Comparison of ENCODE assay signal across 20 mouse cellular contexts in genomic region chr3:50615384-50616285, GRCm38 (mm10).
A peak's percentile ranks its signal among the peaks of the same experiment; 100 is the strongest.
DNase-seq lines count a peak whose midpoint lies in the region; ATAC-seq and TF ChIP-seq lines count a peak whose summit lies in the region.
"Had no signal": no experiment of that assay in that cellular context is flagged by ENCODE, and none has a peak within 500 bp of the region (broad histone marks: within the 10 kb centered on the region; RNA-seq: fewer than 3 reads in every experiment).

No protein-coding gene starts in this region.

- H3K36me3 ChIP-seq in midbrain, embryonic 11.5 days (ENCODE audit: control insufficient read depth, insufficient read depth, low read length): no peaks in the 10 kb centered on the region
- H3K36me3 ChIP-seq in midbrain, postnatal 0 days (ENCODE audit: insufficient read depth, low read length): no peaks in the 10 kb centered on the region
- no peaks in the 10 kb centered on the region for H3K36me3 ChIP-seq in intestine, embryonic 15.5 days
- H3K36me3 ChIP-seq: forebrain, embryonic 10.5 days; hindbrain, embryonic 10.5 days; limb, embryonic 13.5 days; liver, embryonic 12.5 days; midbrain, embryonic 13.5 days had no signal

- H3K4me3 ChIP-seq in midbrain, embryonic 11.5 days (ENCODE audit: low read depth, low read length): no peak overlapping the region
- no peak overlapping the region for H3K4me3 ChIP-seq in midbrain, postnatal 0 days (ENCODE audit: low read depth, low read length)
- H3K4me3 ChIP-seq in gastrocnemius, adult 2 months: no peak overlapping the region
- H3K4me3 ChIP-seq in intestine, embryonic 15.5 days (replicated peaks): no peak overlapping the region
- H3K4me3 ChIP-seq: forebrain, embryonic 10.5 days; hindbrain, embryonic 10.5 days; limb, embryonic 13.5 days; liver, embryonic 12.5 days; midbrain, embryonic 13.5 days had no signal

- WGBS in midbrain, embryonic 11.5 days: 87% methylated on average over 8 of the region's 8 CpGs
- WGBS in midbrain, postnatal 0 days: 91% methylated on average over 8 of the region's 8 CpGs
- 65% methylated on average over 8 of the region's 8 CpGs for WGBS in intestine, embryonic 15.5 days

- H3K27ac ChIP-seq in midbrain, embryonic 11.5 days (ENCODE audit: low read depth, low read length): no peak overlapping the region
- H3K27ac ChIP-seq in midbrain, postnatal 0 days (ENCODE audit: low read depth, low read length): no peak overlapping the region
- H3K27ac ChIP-seq in gastrocnemius, adult 2 months: no peak overlapping the region
- H3K27ac ChIP-seq in intestine, embryonic 15.5 days: no peak overlapping the region
- H3K27ac ChIP-seq: forebrain, embryonic 10.5 days; hindbrain, embryonic 10.5 days; limb, embryonic 13.5 days; liver, embryonic 12.5 days; midbrain, embryonic 13.5 days had no signal

- no peaks in the 10 kb centered on the region for H3K27me3 ChIP-seq in midbrain, embryonic 11.5 days (ENCODE audit: control insufficient read depth, insufficient read depth, low read length)
- H3K27me3 ChIP-seq in midbrain, postnatal 0 days (ENCODE audit: insufficient read depth, low read length): no peaks in the 10 kb centered on the region
- no peaks in the 10 kb centered on the region for H3K27me3 ChIP-seq in intestine, embryonic 15.5 days (replicated peaks)
- H3K27me3 ChIP-seq: limb, embryonic 13.5 days; liver, embryonic 12.5 days; midbrain, embryonic 13.5 days had no signal

- intact Hi-C loops in gastrocnemius, adult 2 months (cut with DNase I): no loop called here

- no peaks in the 10 kb centered on the region for H3K4me1 ChIP-seq in midbrain, embryonic 11.5 days (ENCODE audit: control insufficient read depth, insufficient read depth, low read length)
- no peaks in the 10 kb centered on the region for H3K4me1 ChIP-seq in midbrain, postnatal 0 days (ENCODE audit: insufficient read depth, low read length)
- H3K4me1 ChIP-seq in intestine, embryonic 15.5 days (replicated peaks): no peaks in the 10 kb centered on the region
- H3K4me1 ChIP-seq: forebrain, embryonic 10.5 days; hindbrain, embryonic 10.5 days; limb, embryonic 13.5 days; liver, embryonic 12.5 days; midbrain, embryonic 13.5 days had no signal

- no peaks in the 10 kb centered on the region for H3K9me3 ChIP-seq in midbrain, embryonic 11.5 days (ENCODE audit: control insufficient read depth, low read length)
- no peaks in the 10 kb centered on the region for H3K9me3 ChIP-seq in midbrain, postnatal 0 days (ENCODE audit: low read length)
- H3K9me3 ChIP-seq in intestine, embryonic 15.5 days: no peaks in the 10 kb centered on the region
- H3K9me3 ChIP-seq: forebrain, embryonic 10.5 days; hindbrain, embryonic 10.5 days; limb, embryonic 13.5 days; liver, embryonic 12.5 days; midbrain, embryonic 13.5 days had no signal

- no peak overlapping the region for H3K9ac ChIP-seq in midbrain, embryonic 11.5 days (ENCODE audit: low read length)
- no peak overlapping the region for H3K9ac ChIP-seq in midbrain, postnatal 0 days (replicated peaks; ENCODE audit: low read length, poor library complexity, severe bottlenecking)
- no peak overlapping the region for H3K9ac ChIP-seq in intestine, embryonic 15.5 days
- H3K9ac ChIP-seq: limb, embryonic 13.5 days; liver, embryonic 12.5 days; midbrain, embryonic 13.5 days had no signal

- no peak overlapping the region for H3K4me2 ChIP-seq in midbrain, embryonic 11.5 days
- no peak overlapping the region for H3K4me2 ChIP-seq in midbrain, postnatal 0 days (ENCODE audit: low read depth, low read length, poor library complexity, severe bottlenecking)
- no peak overlapping the region for H3K4me2 ChIP-seq in intestine, embryonic 15.5 days (replicated peaks)
- H3K4me2 ChIP-seq: limb, embryonic 13.5 days; liver, embryonic 12.5 days; midbrain, embryonic 13.5 days had no signal

- peak; percentile 45 for DNase-seq in midbrain, embryonic 11.5 days (ENCODE audit: low spot score, missing footprints)
- no peak for DNase-seq in midbrain, postnatal 0 days (ENCODE audit: low spot score)
- DNase-seq in thymus, postnatal 10 days (ENCODE audit: low spot score in 2 of 2): peak; percentile 37 to 46
- DNase-seq in adrenal gland, adult 2 months: no peak
- DNase-seq in gastrocnemius, adult 2 months: no peak
- DNase-seq: adrenal gland, postnatal 14 days; cerebellum, adult 9-10 months; kidney, postnatal 36 days; layer of hippocampus, adult 9-11 months; right cerebral cortex, postnatal 25 days; spleen, adult 18-20 months had no signal

- TF ChIP-seq CTCF in midbrain, postnatal 0 days (IDR thresholded peaks at IDR 0.05): no peak
- no peak for TF ChIP-seq CTCF in gastrocnemius, adult 2 months (IDR thresholded peaks at IDR 0.05)

- no peak for ATAC-seq in midbrain, embryonic 11.5 days (ENCODE audit: low FRiP score)
- no peak for ATAC-seq in midbrain, postnatal 0 days (ENCODE audit: low FRiP score)
- peak; percentile 62 to 80 for ATAC-seq in hematopoietic stem cell, adult 5-6 weeks (replicated peaks in 1 of 2; ENCODE audit: insufficient read depth in 1 of 2, low FRiP score in 2 of 2, low TSS enrichment in 1 of 2, low read depth in 1 of 2, poor library complexity in 2 of 2, severe bottlenecking in 2 of 2)
- ATAC-seq in intestine, embryonic 15.5 days: no peak
- ATAC-seq: hindbrain, embryonic 16.5 days; intestine, embryonic 16.5 days; liver, embryonic 12.5 days; midbrain, embryonic 13.5 days had no signal

Comparison
In these comparisons a context has a peak if more than half of its experiments do, and no peak if none do; other contexts are left out.
1. DNase-seq: peak in midbrain, embryonic 11.5 days (single experiment) and thymus, postnatal 10 days (2 of 2); none in midbrain, postnatal 0 days (single experiment), adrenal gland, adult 2 months (single experiment) and gastrocnemius, adult 2 months (single experiment).
2. ATAC-seq: peak in hematopoietic stem cell, adult 5-6 weeks (2 of 2); none in midbrain, embryonic 11.5 days (single experiment), midbrain, postnatal 0 days (single experiment) and intestine, embryonic 15.5 days (single experiment).